Mouse (Mus musculus): ENCODE measurements around the gene Cdca5. TPM values are rescaled to one million over a fixed set of nuclear protein-coding genes. Genes with fewer than 3 reads are reported as not detected.
A peak's percentile ranks its signal among the peaks of the same experiment; 100 is the strongest.

The Cdca5 gene
- polyA plus RNA-seq, 1 experiment from 2014 or later: 28.2 TPM

DNA sequence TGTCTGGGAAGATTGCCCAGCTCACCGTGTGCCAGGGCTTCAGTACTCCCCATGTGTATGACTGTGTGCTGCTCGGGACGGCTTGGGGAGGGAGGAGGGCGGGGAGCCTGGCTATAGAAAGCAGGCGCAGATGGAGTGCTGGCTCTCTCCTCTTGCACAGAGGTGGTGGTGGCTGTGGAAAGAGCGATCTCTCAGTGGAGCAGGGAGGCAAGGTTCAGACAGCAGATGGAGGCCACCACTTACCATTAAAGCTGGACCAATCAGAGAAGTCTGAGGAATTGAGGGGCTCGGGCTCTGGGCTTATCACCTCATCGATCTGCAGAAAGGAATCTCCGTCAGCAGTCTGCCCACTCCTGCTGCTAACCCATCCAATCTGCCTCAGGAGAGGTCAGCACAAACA is 2.6 kb upstream of the Cdca5 start, which contains the start of gene Gm28374:
TSS of gene Gm28374 (minus strand) at position 101 of the 400 bp plus-strand sequence.
- peaks cover 32% of the 10 kb centered on the region for H3K36me3 ChIP-seq (ENCODE audit: control insufficient read depth, insufficient read depth, low read length)
- H3K4me3 ChIP-seq (ENCODE audit: low read depth, low read length): no peak within 1 kb of the TSS
- DNase-seq (ENCODE audit: low spot score) (no peak), ATAC-seq (no peak)
- 87% methylated on average over 9 of the region's 9 CpGs for WGBS
- no peak within 1 kb of the TSS for H3K4me2 ChIP-seq (ENCODE audit: low read length)
- H3K9me3 ChIP-seq (replicated peaks; ENCODE audit: control insufficient read depth, low read length): no peaks in the 10 kb centered on the region
- H3K4me1 ChIP-seq (ENCODE audit: control insufficient read depth, insufficient read depth, low read length): peaks cover 8% of the 10 kb centered on the region; the same call in 1 of the 2 replicates
- H3K27me3 ChIP-seq (replicated peaks; ENCODE audit: control insufficient read depth, insufficient read depth, low read length): no peaks in the 10 kb centered on the region
- H3K27ac ChIP-seq (ENCODE audit: low read depth, low read length): no peak within 1 kb of the TSS
- H3K9ac ChIP-seq (ENCODE audit: low read length): no peak within 1 kb of the TSS

DNA sequence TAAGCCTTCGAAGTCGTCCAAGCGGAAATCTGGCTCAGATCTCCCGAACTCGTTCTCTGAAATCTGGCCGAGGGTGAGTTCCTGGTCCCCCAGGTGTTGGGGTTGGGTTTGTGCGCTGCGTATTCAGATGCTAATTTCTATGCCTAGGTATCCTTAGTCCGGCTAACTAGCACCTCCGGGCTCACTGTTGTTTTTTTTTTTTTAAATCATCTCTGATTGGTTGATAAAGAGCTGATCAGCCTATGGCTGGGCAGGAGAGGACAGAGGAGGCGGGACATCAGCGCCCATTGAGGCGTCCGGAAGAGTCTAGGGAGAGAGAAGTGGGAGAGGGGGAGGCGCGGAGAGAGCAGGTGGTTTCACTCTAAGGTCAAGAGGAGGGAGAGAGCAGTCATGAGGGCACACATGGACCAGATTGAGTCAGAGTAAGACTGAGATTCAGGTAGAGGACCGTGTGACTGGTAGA is 665 bp downstream of the Cdca5 start:
- ATAC-seq (peak; percentile 80), DNase-seq (ENCODE audit: low spot score) (peak; percentile 80)
- Histone ChIP-seq H3K36me3 (ENCODE audit: control insufficient read depth, insufficient read depth, low read length) (peaks cover 43% of the 10 kb centered on the region), H3K4me1 (ENCODE audit: control insufficient read depth, insufficient read depth, low read length) (peaks cover 8% of the 10 kb centered on the region; the same call in 1 of the 2 replicates), H3K9ac (ENCODE audit: low read length) (peak overlapping the region; percentile 71), H3K4me3 (ENCODE audit: low read depth, low read length) (peak overlapping the region; percentile 68), H3K4me2 (ENCODE audit: low read length) (peak overlapping the region; percentile 88), H3K27me3 (replicated peaks; ENCODE audit: control insufficient read depth, insufficient read depth, low read length) (no peaks in the 10 kb centered on the region), H3K27ac (ENCODE audit: low read depth, low read length) (no peak overlapping the region), H3K9me3 (replicated peaks; ENCODE audit: control insufficient read depth, low read length) (no peaks in the 10 kb centered on the region)
- under 1% methylated on average over 17 of the region's 17 CpGs for WGBS

DNA sequence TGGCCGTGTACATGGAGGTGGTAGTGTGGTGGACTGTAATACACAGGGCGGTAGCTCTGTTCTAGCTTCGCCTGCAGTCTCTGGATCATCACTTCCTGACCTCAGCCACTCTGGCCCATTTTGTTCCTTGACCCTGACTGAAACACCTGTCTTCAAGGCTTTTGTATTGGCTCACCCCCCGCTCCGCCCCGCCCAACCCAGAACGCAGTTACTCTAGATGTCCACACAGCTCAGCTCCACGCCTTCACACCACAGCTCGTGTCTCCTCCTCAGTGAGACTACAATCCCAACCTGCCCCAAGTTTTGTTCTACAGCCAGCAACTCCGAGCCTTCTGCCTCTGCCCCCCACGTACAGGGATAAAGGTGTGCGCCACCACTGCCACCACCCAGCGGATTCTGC is 4.1 kb downstream of the Cdca5 start:
- 96% methylated on average over 13 of the region's 13 CpGs for WGBS
- Histone ChIP-seq H3K4me1 (ENCODE audit: control insufficient read depth, insufficient read depth, low read length) (peaks cover 7% of the 10 kb centered on the region; the same call in 1 of the 2 replicates), H3K27ac (ENCODE audit: low read depth, low read length) (no peak overlapping the region), H3K4me2 (ENCODE audit: low read length) (no peak overlapping the region), H3K36me3 (ENCODE audit: control insufficient read depth, insufficient read depth, low read length) (peaks cover 43% of the 10 kb centered on the region), H3K9ac (ENCODE audit: low read length) (no peak overlapping the region), H3K27me3 (replicated peaks; ENCODE audit: control insufficient read depth, insufficient read depth, low read length) (no peaks in the 10 kb centered on the region), H3K4me3 (ENCODE audit: low read depth, low read length) (no peak overlapping the region), H3K9me3 (replicated peaks; ENCODE audit: control insufficient read depth, low read length) (no peaks in the 10 kb centered on the region)
- DNase-seq (ENCODE audit: low spot score): no peak
- no peak for ATAC-seq

DNA sequence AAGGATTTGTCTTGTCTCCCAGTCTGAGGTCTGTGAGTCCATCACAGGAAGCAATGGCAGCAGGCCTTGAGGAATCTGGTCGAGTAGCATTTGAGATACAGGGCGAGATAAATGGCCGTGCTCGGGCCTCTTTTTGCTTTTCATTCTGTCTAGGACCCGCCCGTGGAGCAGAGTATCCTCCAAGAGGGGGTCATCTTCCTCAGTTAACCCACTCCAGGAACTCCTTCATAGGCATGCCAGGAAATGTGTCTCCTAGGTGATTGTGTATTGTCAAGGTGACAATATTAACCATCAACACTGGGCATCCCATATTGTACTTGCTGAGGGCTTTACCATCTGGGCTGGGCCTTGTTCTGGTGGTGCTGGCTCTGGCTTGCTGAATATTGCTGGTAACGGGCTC is 9.3 kb downstream of the Cdca5 start, which contains the start of gene AC131692.1:
TSS of gene AC131692.1 (plus strand) at position 301 of the 400 bp plus-strand sequence.
- Histone ChIP-seq H3K4me3 (ENCODE audit: low read depth, low read length) (no peak within 1 kb of the TSS), H3K27me3 (replicated peaks; ENCODE audit: control insufficient read depth, insufficient read depth, low read length) (no peaks in the 10 kb centered on the region), H3K4me2 (ENCODE audit: low read length) (no peak within 1 kb of the TSS), H3K9me3 (replicated peaks; ENCODE audit: control insufficient read depth, low read length) (no peaks in the 10 kb centered on the region), H3K4me1 (ENCODE audit: control insufficient read depth, insufficient read depth, low read length) (no peaks in the 10 kb centered on the region), H3K27ac (ENCODE audit: low read depth, low read length) (no peak within 1 kb of the TSS), H3K9ac (ENCODE audit: low read length) (no peak within 1 kb of the TSS), H3K36me3 (ENCODE audit: control insufficient read depth, insufficient read depth, low read length) (peaks cover 44% of the 10 kb centered on the region)
- WGBS: 93% methylated on average over 7 of the region's 7 CpGs
- DNase-seq (ENCODE audit: low spot score) (no peak), ATAC-seq (no peak)

DNA sequence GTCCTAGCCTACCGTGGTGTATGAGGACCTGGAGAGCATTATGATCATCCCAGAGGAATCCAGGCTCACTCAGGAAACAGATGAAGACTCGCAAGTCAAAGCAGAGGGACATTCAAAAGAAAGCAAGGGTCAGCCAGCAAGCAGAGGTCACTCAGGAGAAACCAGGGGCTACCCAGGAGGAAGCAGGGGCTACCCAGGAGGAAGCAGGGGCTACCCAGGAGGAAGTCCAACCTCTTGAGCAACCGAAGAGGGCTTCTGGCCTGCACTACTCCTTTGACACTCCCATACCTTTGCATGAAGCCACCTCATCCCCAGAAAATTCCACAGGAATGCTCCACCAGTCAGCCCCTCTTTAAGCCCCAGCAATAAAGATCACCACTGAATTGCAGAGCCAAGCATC is 13.1 kb downstream of the Cdca5 start:
- Histone ChIP-seq H3K27ac (ENCODE audit: low read depth, low read length) (no peak overlapping the region), H3K4me3 (ENCODE audit: low read depth, low read length) (no peak overlapping the region), H3K4me2 (ENCODE audit: low read length) (no peak overlapping the region), H3K9ac (ENCODE audit: low read length) (no peak overlapping the region), H3K36me3 (ENCODE audit: control insufficient read depth, insufficient read depth, low read length) (peaks cover 15% of the 10 kb centered on the region; the same call in 1 of the 2 replicates), H3K9me3 (replicated peaks; ENCODE audit: control insufficient read depth, low read length) (no peaks in the 10 kb centered on the region), H3K4me1 (ENCODE audit: control insufficient read depth, insufficient read depth, low read length) (no peaks in the 10 kb centered on the region), H3K27me3 (replicated peaks; ENCODE audit: control insufficient read depth, insufficient read depth, low read length) (no peaks in the 10 kb centered on the region)
- DNase-seq (ENCODE audit: low spot score) (no peak), ATAC-seq (no peak)
- 89% methylated on average over 3 of the region's 3 CpGs for WGBS

DNA sequence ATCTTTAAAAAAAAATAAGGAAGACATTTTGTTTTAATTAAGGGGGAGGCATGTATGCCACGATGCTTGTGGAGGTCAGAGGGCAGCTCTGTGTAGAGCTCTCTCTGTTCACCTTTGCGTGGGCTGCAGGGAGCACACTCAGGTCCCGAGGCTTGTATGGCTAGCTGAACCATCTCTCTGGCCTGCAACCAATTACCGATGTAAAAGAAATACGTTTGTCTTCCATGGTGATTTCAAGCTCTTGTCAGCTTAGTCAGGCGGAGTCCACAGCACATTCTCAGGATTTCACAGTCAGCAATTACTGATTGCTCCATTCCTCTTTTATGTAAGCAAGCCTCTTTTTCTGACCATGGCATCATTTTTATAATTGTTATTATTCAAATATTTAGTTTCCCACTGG is 16.4 kb downstream of the Cdca5 start:
- ATAC-seq (no peak), DNase-seq (ENCODE audit: low spot score) (no peak)
- Histone ChIP-seq H3K27me3 (replicated peaks; ENCODE audit: control insufficient read depth, insufficient read depth, low read length) (no peaks in the 10 kb centered on the region), H3K4me1 (ENCODE audit: control insufficient read depth, insufficient read depth, low read length) (no peaks in the 10 kb centered on the region), H3K36me3 (ENCODE audit: control insufficient read depth, insufficient read depth, low read length) (no peaks in the 10 kb centered on the region), H3K9ac (ENCODE audit: low read length) (no peak overlapping the region), H3K27ac (ENCODE audit: low read depth, low read length) (no peak overlapping the region), H3K9me3 (replicated peaks; ENCODE audit: control insufficient read depth, low read length) (no peaks in the 10 kb centered on the region), H3K4me2 (ENCODE audit: low read length) (no peak overlapping the region), H3K4me3 (ENCODE audit: low read depth, low read length) (no peak overlapping the region)
- 84% methylated on average over 6 of the region's 6 CpGs for WGBS

DNA sequence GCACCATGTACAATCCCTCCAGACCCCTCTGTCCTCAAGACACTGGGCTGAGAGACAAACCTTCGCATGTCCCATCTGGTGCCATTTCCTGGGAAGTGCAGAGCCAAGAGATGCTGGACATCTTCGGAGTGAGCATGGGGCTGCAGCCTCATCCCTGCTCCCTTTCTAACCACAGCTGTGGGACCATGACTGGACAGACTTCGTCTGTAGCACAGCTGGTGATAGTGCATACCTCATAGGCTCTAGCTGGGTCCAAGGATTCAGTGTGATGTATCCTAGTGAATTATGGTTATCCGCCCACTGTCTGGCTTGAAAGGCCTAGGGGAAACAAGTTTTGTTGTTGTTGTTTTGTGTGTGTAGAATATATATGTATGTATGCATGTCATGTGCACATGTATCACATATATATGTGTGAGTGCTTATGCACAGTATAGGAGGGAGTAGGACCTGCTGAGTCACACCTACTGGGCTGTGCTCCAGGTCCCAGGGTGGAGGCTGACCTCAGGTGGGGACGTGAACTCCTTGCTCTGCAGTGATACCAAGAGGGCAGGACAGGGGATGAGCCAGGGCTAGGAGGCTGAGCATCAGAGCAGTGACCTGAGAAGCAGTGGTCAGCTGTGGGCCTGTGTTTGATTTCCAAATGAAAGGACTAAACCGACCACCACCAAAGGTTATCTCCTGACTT is 17.5 kb downstream of the Cdca5 start:
- H3K27me3 ChIP-seq (replicated peaks; ENCODE audit: control insufficient read depth, insufficient read depth, low read length): no peaks in the 10 kb centered on the region
- DNase-seq (ENCODE audit: low spot score): no peak
- no peak overlapping the region for H3K27ac ChIP-seq (ENCODE audit: low read depth, low read length)
- no peak overlapping the region for H3K9ac ChIP-seq (ENCODE audit: low read length)
- H3K4me3 ChIP-seq (ENCODE audit: low read depth, low read length): no peak overlapping the region
- no peak for ATAC-seq
- H3K36me3 ChIP-seq (ENCODE audit: control insufficient read depth, insufficient read depth, low read length): no peaks in the 10 kb centered on the region
- no peaks in the 10 kb centered on the region for H3K9me3 ChIP-seq (replicated peaks; ENCODE audit: control insufficient read depth, low read length)
- no peak overlapping the region for H3K4me2 ChIP-seq (ENCODE audit: low read length)
- 79% methylated on average over 6 of the region's 6 CpGs for WGBS
- H3K4me1 ChIP-seq (ENCODE audit: control insufficient read depth, insufficient read depth, low read length): no peaks in the 10 kb centered on the region

DNA sequence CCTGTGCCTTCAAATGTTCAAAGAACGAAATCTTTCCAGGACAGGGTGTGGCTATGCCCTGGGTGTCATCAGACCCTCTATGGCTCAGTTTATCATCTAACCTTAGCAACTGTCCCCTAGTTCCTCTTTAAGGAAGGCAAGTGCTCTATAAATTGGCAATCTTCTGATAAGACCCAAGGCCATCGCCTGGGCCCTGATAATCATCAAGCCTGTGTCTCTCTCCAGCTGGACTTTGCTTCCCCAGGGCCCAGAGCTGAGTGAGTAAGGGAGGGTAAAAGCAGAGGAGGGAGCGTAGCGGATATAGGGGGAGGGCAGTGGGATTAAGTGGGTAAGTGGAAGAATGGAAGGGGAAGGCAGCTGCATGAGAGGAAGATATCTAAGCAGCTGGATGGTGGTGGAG is 19.7 kb downstream of the Cdca5 start:
- 89% methylated on average over 4 of the region's 4 CpGs for WGBS
- H3K27me3 ChIP-seq (replicated peaks; ENCODE audit: control insufficient read depth, insufficient read depth, low read length): no peaks in the 10 kb centered on the region
- H3K9me3 ChIP-seq (replicated peaks; ENCODE audit: control insufficient read depth, low read length): no peaks in the 10 kb centered on the region
- DNase-seq (ENCODE audit: low spot score) (no peak), ATAC-seq (no peak)
- H3K4me2 ChIP-seq (ENCODE audit: low read length): no peak overlapping the region
- no peaks in the 10 kb centered on the region for H3K4me1 ChIP-seq (ENCODE audit: control insufficient read depth, insufficient read depth, low read length)
- H3K27ac ChIP-seq (ENCODE audit: low read depth, low read length): no peak overlapping the region
- H3K9ac ChIP-seq (ENCODE audit: low read length): no peak overlapping the region
- no peak overlapping the region for H3K4me3 ChIP-seq (ENCODE audit: low read depth, low read length)
- no peaks in the 10 kb centered on the region for H3K36me3 ChIP-seq (ENCODE audit: control insufficient read depth, insufficient read depth, low read length)

DNA sequence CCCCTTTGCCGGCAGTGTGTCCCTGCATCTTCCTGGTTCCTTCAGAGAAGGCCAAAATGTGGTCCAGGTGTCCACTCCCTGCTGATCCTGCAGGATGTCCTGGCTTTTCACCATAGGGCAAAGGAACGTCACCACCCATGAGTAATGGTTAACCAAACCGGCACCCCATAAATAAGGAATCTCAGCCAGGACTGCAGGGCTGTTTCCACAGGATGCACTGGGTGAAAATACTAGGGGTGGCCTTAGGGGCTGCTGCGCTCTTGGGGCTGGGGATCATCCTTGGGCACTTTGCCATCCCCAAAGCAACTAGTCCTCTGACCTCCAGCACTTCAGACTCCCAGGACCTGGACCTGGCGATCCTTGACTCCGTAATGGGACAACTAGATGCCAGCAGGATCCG is 20.8 kb downstream of the Cdca5 start, which contains the start of gene Naaladl1:
TSS of gene Naaladl1 (plus strand) at position 197 of the 400 bp plus-strand sequence.
- H3K4me3 ChIP-seq (ENCODE audit: low read depth, low read length): no peak within 1 kb of the TSS
- no peaks in the 10 kb centered on the region for H3K36me3 ChIP-seq (ENCODE audit: control insufficient read depth, insufficient read depth, low read length)
- no peaks in the 10 kb centered on the region for H3K9me3 ChIP-seq (replicated peaks; ENCODE audit: control insufficient read depth, low read length)
- H3K27ac ChIP-seq (ENCODE audit: low read depth, low read length): no peak within 1 kb of the TSS
- WGBS: 91% methylated on average over 7 of the region's 7 CpGs
- DNase-seq (ENCODE audit: low spot score): no peak
- H3K9ac ChIP-seq (ENCODE audit: low read length): no peak within 1 kb of the TSS
- no peaks in the 10 kb centered on the region for H3K4me1 ChIP-seq (ENCODE audit: control insufficient read depth, insufficient read depth, low read length)
- ATAC-seq: no peak
- no peaks in the 10 kb centered on the region for H3K27me3 ChIP-seq (replicated peaks; ENCODE audit: control insufficient read depth, insufficient read depth, low read length)
- H3K4me2 ChIP-seq (ENCODE audit: low read length): no peak within 1 kb of the TSS
